Mouse (Mus musculus) erythroblast, embryonic 14.5 days (primary cell): ENCODE measurements around the gene Aldh4a1.

Experiments
- GATA1 ChIP-seq: IDR thresholded peaks from 2 replicates; pipeline ENCODE4 v1.6.1; 2012; ENCODE audit warnings: low read length, inconsistent platforms, mixed read lengths
- TAL1 ChIP-seq: IDR thresholded peaks from 3 replicates; pipeline ENCODE4 v1.6.1; 2012; ENCODE audit warnings: low read length, inconsistent platforms, mixed read lengths

DNA sequence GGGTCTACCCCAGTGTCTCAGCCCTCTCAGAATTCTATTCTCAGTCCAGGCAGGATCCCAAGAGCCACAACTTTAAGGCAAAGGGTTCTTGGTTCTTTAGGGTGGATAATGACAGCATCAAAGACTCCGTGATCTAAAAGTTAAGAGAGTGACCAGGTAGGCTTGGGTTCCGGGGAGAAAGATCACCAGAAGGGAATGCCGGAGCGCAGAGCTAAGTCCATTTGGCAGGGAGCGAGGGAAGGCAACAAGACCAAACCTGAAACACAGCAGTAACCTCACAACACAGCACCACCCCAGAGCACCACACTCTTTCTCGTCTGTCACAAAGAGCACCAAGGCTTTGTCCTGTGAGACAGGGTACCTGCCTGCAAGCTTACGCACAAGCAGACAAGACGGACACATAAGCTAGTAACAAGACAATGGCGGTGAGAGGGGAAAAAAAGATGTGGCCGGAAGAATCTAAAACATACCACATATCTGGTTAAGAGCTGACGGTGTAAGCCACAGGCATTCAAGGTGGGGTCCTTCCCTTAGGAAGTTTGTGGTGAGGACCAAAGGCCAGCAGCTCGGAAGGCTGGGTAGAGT is 49.6 kb upstream of the Aldh4a1 start:
- TF ChIP-seq GATA1 (no peak), TAL1 (no peak)
